Mouse (Mus musculus) liver, embryonic 16.5 days (tissue): ENCODE results near the gene Ube2g2. TPM values are rescaled to one million over a fixed set of nuclear protein-coding genes. Genes with fewer than 3 reads are reported as not detected.

Experiments
- ATAC-seq: fragments of 200-750 bp; cut with Nextera tagmentation; 2 replicates; pipeline ENCODE4 v1.8.0; 2017; ENCODE audit warnings: low read depth, mild to moderate bottlenecking, moderate number of reproducible peaks, moderate library complexity
- H3K27ac ChIP-seq: fragments of 300-500 bp; sonication (generic); 2 replicates; pipeline ENCODE4 v1.5.1; 2014; ENCODE audit warnings: mild to moderate bottlenecking, low read length
- H3K27me3 ChIP-seq: fragments of 300-500 bp; sonication (generic); 2 replicates; pipeline ENCODE4 v1.6.1; 2014; ENCODE audit warnings: low read depth, low read length, mixed read lengths; ENCODE audit not compliant: control insufficient read depth, insufficient read depth
- H3K36me3 ChIP-seq: fragments of 300-500 bp; sonication (generic); 2 replicates; pipeline ENCODE4 v1.6.1; 2014; ENCODE audit warnings: mild to moderate bottlenecking; ENCODE audit not compliant: control insufficient read depth, insufficient read depth
- H3K4me1 ChIP-seq: fragments of 300-500 bp; sonication (generic); 2 replicates; pipeline ENCODE4 v1.6.1; 2014; ENCODE audit warnings: low read depth, low read length, mixed read lengths; ENCODE audit not compliant: control insufficient read depth
- H3K4me2 ChIP-seq: fragments of 300-500 bp; sonication (generic); 2 replicates; pipeline ENCODE4 v1.6.1; 2014; ENCODE audit warnings: low read depth, low read length, mixed read lengths
- H3K4me3 ChIP-seq: fragments of 300-500 bp; sonication (generic); 2 replicates; pipeline ENCODE4 v1.5.1; 2014; ENCODE audit warnings: low read depth, mild to moderate bottlenecking, low read length
- H3K9ac ChIP-seq: fragments of 300-500 bp; sonication (generic); 2 replicates; pipeline ENCODE4 v1.6.1; 2014; ENCODE audit warnings: low read depth, low read length
- H3K9me3 ChIP-seq: fragments of 300-500 bp; sonication (generic); replicated peaks from 2 replicates; pipeline ENCODE4 v1.6.1; 2016; ENCODE audit warnings: low read length; ENCODE audit not compliant: control insufficient read depth
- WGBS: fragments of 180-500 bp; shearing (Covaris S2); extraction: QIAGEN DNeasy Blood & Tissue Kit; methylation state at CpG from one replicate; pipeline ENCODE4 v1.1.7; 2014; ENCODE audit not compliant: insufficient replicate concordance; 5-methylcytosine and 5-hydroxymethylcytosine counted together
- polyA plus RNA-seq: library from polyadenylated mRNA; unstranded; fragments of >200 nt; fragmentation: Nextera tagmentation; extraction: Ambion mirVana; gene quantifications from 2 replicates; pipeline ENCODE4 v1.2.1, GENCODE M21; 2015

Gene Ube2g2
- polyA plus RNA-seq, 1 experiment from 2014 or later: 43.7 TPM

- 33% methylated on average over 1 of the region's 1 CpGs for WGBS
- H3K9me3 ChIP-seq: no peaks in the 10 kb centered on the region
- H3K4me1 ChIP-seq: no peaks in the 10 kb centered on the region
- H3K27me3 ChIP-seq: no peaks in the 10 kb centered on the region
- H3K9ac ChIP-seq: no peak overlapping the region
- H3K4me2 ChIP-seq: no peak overlapping the region
- H3K4me3 ChIP-seq: no peak overlapping the region
- no peak for ATAC-seq
- H3K27ac ChIP-seq: no peak overlapping the region
- H3K36me3 ChIP-seq: peaks cover 21% of the 10 kb centered on the region
Observed at GRCm38 (mm10) chr10:77647461-77647860, 25.4 kb downstream of the Ube2g2 start.

GRCm38 (mm10) chr10:77647901-77648300 is 25.8 kb downstream of the Ube2g2 start:
- no peak for ATAC-seq
- no peak overlapping the region for H3K9ac ChIP-seq
- no peak overlapping the region for H3K4me2 ChIP-seq
- no peak overlapping the region for H3K4me3 ChIP-seq
- H3K27me3 ChIP-seq: no peaks in the 10 kb centered on the region
- no peak overlapping the region for H3K27ac ChIP-seq
- H3K36me3 ChIP-seq: peaks cover 21% of the 10 kb centered on the region
- 73% methylated on average over 8 of the region's 8 CpGs for WGBS
- no peaks in the 10 kb centered on the region for H3K9me3 ChIP-seq
- no peaks in the 10 kb centered on the region for H3K4me1 ChIP-seq

- H3K36me3 ChIP-seq: no peaks in the 10 kb centered on the region
- ATAC-seq: no peak
- H3K27me3 ChIP-seq: no peaks in the 10 kb centered on the region
- H3K9ac ChIP-seq: no peak overlapping the region
- no peaks in the 10 kb centered on the region for H3K9me3 ChIP-seq
- H3K4me1 ChIP-seq: no peaks in the 10 kb centered on the region
- H3K4me3 ChIP-seq: no peak overlapping the region
- 80% methylated on average over 9 of the region's 9 CpGs for WGBS
- no peak overlapping the region for H3K27ac ChIP-seq
- no peak overlapping the region for H3K4me2 ChIP-seq
Observed at GRCm38 (mm10) chr10:77652046-77652445, 30.0 kb downstream of the Ube2g2 start.

GRCm38 (mm10) chr10:77658286-77658994 is 36.4 kb downstream of the Ube2g2 start:
- Histone ChIP-seq H3K27ac (no peak overlapping the region), H3K4me1 (no peaks in the 10 kb centered on the region)
- 40% methylated on average over 15 of the region's 15 CpGs for WGBS

GRCm38 (mm10) chr10:77663949-77664665 is 42.0 kb downstream of the Ube2g2 start:
- no peaks in the 10 kb centered on the region for H3K27me3 ChIP-seq
- no peak overlapping the region for H3K27ac ChIP-seq
- no peak overlapping the region for H3K4me3 ChIP-seq
- 39% methylated on average over 43 of the region's 43 CpGs for WGBS
- no peak for ATAC-seq
- H3K36me3 ChIP-seq: no peaks in the 10 kb centered on the region
- no peaks in the 10 kb centered on the region for H3K4me1 ChIP-seq
- no peaks in the 10 kb centered on the region for H3K9me3 ChIP-seq
- no peak overlapping the region for H3K4me2 ChIP-seq
- no peak overlapping the region for H3K9ac ChIP-seq

More at GRCm38 (mm10) chr10:77658286-77658994, 36.4 kb downstream of the Ube2g2 start:
- H3K9ac ChIP-seq: no peak overlapping the region
- no peak overlapping the region for H3K4me2 ChIP-seq
- H3K4me3 ChIP-seq: no peak overlapping the region
- ATAC-seq: no peak
- H3K9me3 ChIP-seq: no peaks in the 10 kb centered on the region
- H3K36me3 ChIP-seq: no peaks in the 10 kb centered on the region
- H3K27me3 ChIP-seq: no peaks in the 10 kb centered on the region

GRCm38 (mm10) chr10:77666342-77666741 is 44.3 kb downstream of the Ube2g2 start:
- no peak for ATAC-seq
- Histone ChIP-seq H3K4me2 (no peak overlapping the region), H3K4me3 (no peak overlapping the region), H3K36me3 (no peaks in the 10 kb centered on the region), H3K4me1 (peaks cover 3% of the 10 kb centered on the region; the same call in 1 of the 2 replicates), H3K27me3 (no peaks in the 10 kb centered on the region), H3K27ac (no peak overlapping the region), H3K9ac (no peak overlapping the region), H3K9me3 (no peaks in the 10 kb centered on the region)
- WGBS: 64% methylated on average over 8 of the region's 8 CpGs

- no peak overlapping the region for H3K4me2 ChIP-seq
Observed at GRCm38 (mm10) chr10:77667402-77667801, 45.3 kb downstream of the Ube2g2 start.

GRCm38 (mm10) chr10:77670710-77671109 is 48.6 kb downstream of the Ube2g2 start:
- Histone ChIP-seq H3K4me2 (no peak overlapping the region), H3K27me3 (peaks cover 2% of the 10 kb centered on the region), H3K9ac (no peak overlapping the region), H3K9me3 (no peaks in the 10 kb centered on the region), H3K4me3 (no peak overlapping the region), H3K36me3 (no peaks in the 10 kb centered on the region), H3K27ac (no peak overlapping the region), H3K4me1 (peaks cover 3% of the 10 kb centered on the region; the same call in 1 of the 2 replicates)
- 72% methylated on average over 4 of the region's 4 CpGs for WGBS
- no peak for ATAC-seq

More at GRCm38 (mm10) chr10:77667402-77667801, 45.3 kb downstream of the Ube2g2 start:
- Histone ChIP-seq H3K4me3 (no peak overlapping the region), H3K9me3 (no peaks in the 10 kb centered on the region), H3K9ac (no peak overlapping the region), H3K27ac (no peak overlapping the region), H3K27me3 (no peaks in the 10 kb centered on the region), H3K4me1 (peaks cover 3% of the 10 kb centered on the region; the same call in 1 of the 2 replicates), H3K36me3 (no peaks in the 10 kb centered on the region)
- WGBS: 57% methylated on average over 4 of the region's 4 CpGs
- no peak for ATAC-seq

- H3K9ac ChIP-seq: no peak overlapping the region
- H3K9me3 ChIP-seq: no peaks in the 10 kb centered on the region
- no peaks in the 10 kb centered on the region for H3K36me3 ChIP-seq
- H3K4me1 ChIP-seq: peaks cover 3% of the 10 kb centered on the region; the same call in 1 of the 2 replicates
- no peak overlapping the region for H3K27ac ChIP-seq
- H3K4me3 ChIP-seq: no peak overlapping the region
- peak; percentile 86 for ATAC-seq
- peaks cover 9% of the 10 kb centered on the region for H3K27me3 ChIP-seq
- H3K4me2 ChIP-seq: no peak overlapping the region
- 6% methylated on average over 4 of the region's 4 CpGs for WGBS
Observed at GRCm38 (mm10) chr10:77671519-77671918, 49.4 kb downstream of the Ube2g2 start.
